Mouse (Mus musculus) E14TG2a.4 (cell line): ENCODE results near the gene Atp10b.

Source experiments
- CTCF ChIP-seq: conservative IDR thresholded peaks from 2 replicates; pipeline ENCODE4 v1.5.1; 2014; ENCODE audit warnings: low read length
- NANOG ChIP-seq: IDR thresholded peaks from 2 replicates; pipeline ENCODE4 v1.6.1; 2014; ENCODE audit warnings: borderline replicate concordance, low read length, mixed read lengths
- POU5F1 ChIP-seq: IDR thresholded peaks from 2 replicates; pipeline ENCODE4 v1.6.1; 2014; ENCODE audit warnings: low read length, borderline replicate concordance

- TF ChIP-seq POU5F1 = no peak
- no peak for TF ChIP-seq CTCF
- TF ChIP-seq NANOG = no peak
These were observed 105.6 kb downstream of the Atp10b start for GRCm38 (mm10) chr11:43255262-43255661.
